Mouse (Mus musculus): ENCODE data around the gene Nr1i2. TPM values are rescaled to one million over a fixed set of nuclear protein-coding genes. Genes with fewer than 3 reads are reported as not detected.

The Nr1i2 gene
- total RNA-seq, 4 experiments from 2014 or later, result not detected

DNA sequence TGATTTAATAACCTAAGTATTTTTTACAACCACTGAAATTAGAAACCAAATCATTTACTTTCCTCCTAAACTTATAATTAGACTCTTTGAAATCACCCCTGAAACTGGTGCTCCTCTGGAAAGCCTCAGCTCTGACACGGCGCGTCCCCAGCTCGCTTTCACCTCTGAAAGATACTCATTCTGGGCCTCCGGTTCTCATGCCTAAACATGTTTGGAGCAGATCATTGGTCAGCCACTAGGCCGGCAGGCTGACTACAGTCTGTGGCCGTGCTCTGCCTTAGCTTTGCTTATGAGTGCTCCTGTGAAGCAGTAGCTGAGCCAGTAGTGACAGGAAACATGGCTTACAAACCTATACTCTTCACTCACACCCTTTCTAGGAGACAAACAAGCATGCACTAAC lies 89.4 kb downstream of the Nr1i2 start:
- no peak for DNase-seq (ENCODE audit: low spot score in 2 of 2)

Other genes starting within 250 kb of the Nr1i2 start
- gene Gsk3b, start 205.8 kb downstream of the Nr1i2 start, total RNA-seq (2022), result 100 to 1,000 TPM; 142 to 170 (median 159) TPM
- 1 to 10 TPM; 1.3 to 2.0 (median 1.6) TPM for gene Maats1, start 47.3 kb upstream of the Nr1i2 start, total RNA-seq (2022)
- 100 to 1,000 TPM in 2 of 4 experiments, 10 to 100 TPM in 2; 88.2 to 142 (median 116) TPM for gene Cox17, start 52.2 kb upstream of the Nr1i2 start, total RNA-seq (2022)
- gene Gm21987, start 52.2 kb upstream of the Nr1i2 start, total RNA-seq (2022), result 1 to 10 TPM in 2 of 4 experiments, not detected in 2; 1.1 to 4.7 TPM
- 1 to 10 TPM in 1 of 4 experiments, under 1 TPM in 3; 0.31 to 1.3 (median 0.49) TPM for gene Popdc2, start 67.4 kb upstream of the Nr1i2 start, total RNA-seq (2022)
- gene Pla1a, start 138.3 kb upstream of the Nr1i2 start, total RNA-seq (2022), result 1 to 10 TPM in 2 of 4 experiments, under 1 TPM in 2; 0.72 to 1.8 (median 1.1) TPM
- gene Adprh, start 157.9 kb upstream of the Nr1i2 start, total RNA-seq (2022), result 10 to 100 TPM; 53.7 to 56.9 (median 55.4) TPM
- 1 to 10 TPM in 1 of 4 experiments, under 1 TPM in 3; 0.39 to 1.2 (median 0.49) TPM for gene Cd80, start 160.7 kb upstream of the Nr1i2 start, total RNA-seq (2022)
- 10 to 100 TPM; 24.8 to 28.1 (median 27.2) TPM for gene Timmdc1, start 227.8 kb upstream of the Nr1i2 start, total RNA-seq (2022)